Mouse (Mus musculus) kidney, adult 18-20 months (tissue): ENCODE data around the gene Slco2b1.
"Not testable (repeated sequence)": the region's sequence is repeated elsewhere in the genome, so short reads cannot be mapped to it uniquely, and the experiment has no call there.

Experiments used
- DNase-seq: peaks from one replicate; pipeline ENCODE4 v3.0.0; 2021

Slco2b1 gene

GRCm38 (mm10) chr7:99711166-99711565 is at the start of gene Slco2b1:
TSS of gene Slco2b1 (minus strand) at chr7:99711340.
- no peak for DNase-seq

GRCm38 (mm10) chr7:99739276-99739675 is 28.1 kb upstream of the Slco2b1 start:
- no peak for DNase-seq

GRCm38 (mm10) chr7:99735491-99735890 is 24.4 kb upstream of the Slco2b1 start:
- DNase-seq: not testable (repeated sequence)

- no peak for DNase-seq
These were observed 23.5 kb upstream of the Slco2b1 start for GRCm38 (mm10) chr7:99734612-99735011.

GRCm38 (mm10) chr7:99729973-99730372 is 18.8 kb upstream of the Slco2b1 start, which contains the start of gene Olfr520:
TSS of gene Olfr520 (plus strand) at chr7:99730273.
- DNase-seq: no peak

GRCm38 (mm10) chr7:99716536-99716935 is 5.4 kb upstream of the Slco2b1 start:
- DNase-seq: no peak

GRCm38 (mm10) chr7:99712431-99712830 is 1.3 kb upstream of the Slco2b1 start:
- DNase-seq: no peak

GRCm38 (mm10) chr7:99710476-99710875 is 664 bp downstream of the Slco2b1 start:
- DNase-seq: peak; percentile 77

- no peak for DNase-seq
These were observed 1.1 kb downstream of the Slco2b1 start for GRCm38 (mm10) chr7:99709992-99710391.

GRCm38 (mm10) chr7:99708750-99709149 is 2.4 kb downstream of the Slco2b1 start:
- no peak for DNase-seq

GRCm38 (mm10) chr7:99708301-99708721 is 2.8 kb downstream of the Slco2b1 start:
- DNase-seq: no peak

- DNase-seq: no peak
These were observed 3.5 kb downstream of the Slco2b1 start for GRCm38 (mm10) chr7:99707671-99708070.

GRCm38 (mm10) chr7:99707038-99707595 is 4.0 kb downstream of the Slco2b1 start:
- DNase-seq: peak; percentile 47

- peak; percentile 27 for DNase-seq
These were observed 4.7 kb downstream of the Slco2b1 start for GRCm38 (mm10) chr7:99706341-99707037.

- no peak for DNase-seq
These were observed 6.2 kb downstream of the Slco2b1 start for GRCm38 (mm10) chr7:99704736-99705519.

GRCm38 (mm10) chr7:99702201-99702600 is 8.9 kb downstream of the Slco2b1 start:
- DNase-seq: peak; percentile 37

GRCm38 (mm10) chr7:99700641-99701040 is 10.5 kb downstream of the Slco2b1 start:
- DNase-seq: no peak

GRCm38 (mm10) chr7:99699709-99700151 is 11.4 kb downstream of the Slco2b1 start:
- no peak for DNase-seq

GRCm38 (mm10) chr7:99699106-99699505 is 12.0 kb downstream of the Slco2b1 start:
- DNase-seq: no peak

- DNase-seq: no peak
These were observed 12.6 kb downstream of the Slco2b1 start for GRCm38 (mm10) chr7:99698576-99698975.

GRCm38 (mm10) chr7:99695471-99696057 is 15.6 kb downstream of the Slco2b1 start:
- peak; percentile 33 for DNase-seq

- DNase-seq: not testable (repeated sequence)
These were observed 16.7 kb downstream of the Slco2b1 start for GRCm38 (mm10) chr7:99694424-99694823.

- DNase-seq: no peak
These were observed 17.2 kb downstream of the Slco2b1 start for GRCm38 (mm10) chr7:99693976-99694375.
